Mouse (Mus musculus) urinary bladder, postnatal 36 days (tissue): ENCODE results near the gene Thy1.

ENCODE experiments used
- DNase-seq, 2 experiments: peaks; one replicate each; pipeline ENCODE4 v3.0.0; 2022; ENCODE audit warnings: low spot score in 2 of 2, mixed read lengths in 1 of 2

Gene Thy1

DNA sequence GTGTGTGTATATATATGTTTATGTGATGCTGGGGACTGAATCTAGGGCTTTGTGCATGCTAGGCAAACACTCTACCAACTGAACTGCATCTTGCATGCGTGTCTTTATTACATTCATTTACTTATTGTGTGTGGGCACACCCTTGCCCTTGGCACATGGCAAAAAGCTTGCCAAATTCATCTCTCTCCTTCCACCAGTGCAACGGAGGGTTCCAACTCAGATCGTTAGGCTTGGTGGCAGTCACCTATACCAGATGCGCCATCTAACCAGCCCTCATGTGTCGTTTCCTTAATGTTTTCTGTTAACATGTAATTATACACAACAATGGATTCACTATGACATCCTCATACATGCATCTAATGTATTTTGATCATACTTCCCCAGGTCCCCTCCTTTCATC is 39.1 kb downstream of the Thy1 start:
- no peak for DNase-seq

DNA sequence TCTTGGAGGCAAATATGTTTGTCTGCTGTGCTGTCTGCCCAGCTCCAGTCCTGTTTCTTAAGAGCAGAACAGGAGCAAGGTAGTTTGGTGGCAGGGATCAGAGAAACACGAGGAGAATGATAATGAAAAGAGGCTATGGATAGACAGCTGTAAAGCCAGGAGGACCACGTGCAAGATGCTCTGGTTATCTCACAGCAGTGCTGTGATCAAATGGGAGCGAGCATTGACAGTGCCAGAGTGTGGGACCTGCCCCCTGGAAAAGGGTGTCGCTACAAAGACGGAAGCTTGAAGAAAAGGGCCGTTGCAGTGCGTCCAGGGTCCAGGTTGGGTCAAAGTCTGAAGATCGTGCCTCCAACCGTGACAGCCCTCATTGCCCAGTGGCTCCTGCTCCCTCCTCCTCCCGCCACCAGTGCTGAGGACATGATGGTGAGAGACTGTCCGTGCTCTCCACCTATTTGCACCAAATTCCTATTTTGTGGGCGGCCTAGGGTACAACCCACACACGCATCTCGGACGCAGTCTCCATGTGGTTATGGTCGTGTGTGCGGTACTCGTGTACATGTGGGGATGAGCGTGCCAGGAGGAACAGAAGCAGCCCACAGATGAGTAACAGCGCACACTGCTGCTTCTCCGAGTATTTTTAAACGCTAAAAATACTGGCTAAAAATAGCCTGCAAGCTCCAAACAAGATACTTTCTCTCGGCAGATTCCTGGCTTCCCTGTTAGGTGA is 40.4 kb downstream of the Thy1 start:
- DNase-seq, result no peak

DNA sequence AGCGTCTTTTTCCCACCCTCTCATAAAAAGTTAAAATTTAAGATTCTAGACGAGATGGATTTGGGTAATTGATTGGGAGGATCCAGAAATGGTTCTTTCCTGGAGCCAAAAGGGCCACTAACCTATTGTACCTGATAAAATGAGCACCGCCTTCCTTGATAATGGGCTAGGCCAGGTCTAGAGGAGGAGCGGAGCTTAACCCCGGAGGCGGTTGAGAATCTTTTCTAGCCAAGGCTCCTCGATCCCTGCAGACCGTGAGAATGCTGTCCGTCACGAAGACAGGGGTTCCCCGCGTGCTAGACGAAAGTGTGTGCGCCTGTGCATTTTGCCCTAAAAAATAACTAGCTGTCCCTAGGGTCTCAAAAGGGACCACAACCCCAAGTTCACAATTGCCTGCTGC is 41.1 kb downstream of the Thy1 start:
- no peak for DNase-seq

DNA sequence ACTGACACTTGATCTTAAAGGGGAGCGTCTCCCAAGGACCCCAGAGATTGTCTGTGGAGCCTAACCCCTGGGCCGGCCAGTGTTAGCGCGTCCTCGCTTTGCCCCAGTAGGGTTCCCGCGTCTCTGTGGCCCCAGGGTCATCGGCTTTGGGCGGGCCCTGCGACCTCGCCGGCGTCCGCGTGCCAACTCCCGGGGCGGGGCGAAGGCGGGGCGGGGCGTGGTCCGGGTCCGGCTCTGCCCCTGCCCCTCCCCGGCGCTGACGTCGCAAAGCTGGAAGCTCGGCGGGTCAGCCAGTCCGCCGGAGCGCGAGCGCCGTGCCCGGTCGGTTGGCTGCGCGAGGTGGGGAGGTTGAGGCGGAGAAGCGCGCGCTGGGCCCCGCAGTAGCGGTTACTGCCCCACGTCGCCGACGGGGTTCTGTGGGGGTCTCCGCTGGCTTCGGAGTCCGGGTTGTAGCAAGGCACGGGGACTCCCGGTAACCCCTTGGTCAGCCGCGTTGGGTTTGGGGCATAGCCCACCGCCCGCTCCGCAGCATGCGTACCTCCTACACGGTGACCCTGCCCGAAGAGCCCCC is 41.6 kb downstream of the Thy1 start:
- peak; percentile 91 to 95 for DNase-seq

DNA sequence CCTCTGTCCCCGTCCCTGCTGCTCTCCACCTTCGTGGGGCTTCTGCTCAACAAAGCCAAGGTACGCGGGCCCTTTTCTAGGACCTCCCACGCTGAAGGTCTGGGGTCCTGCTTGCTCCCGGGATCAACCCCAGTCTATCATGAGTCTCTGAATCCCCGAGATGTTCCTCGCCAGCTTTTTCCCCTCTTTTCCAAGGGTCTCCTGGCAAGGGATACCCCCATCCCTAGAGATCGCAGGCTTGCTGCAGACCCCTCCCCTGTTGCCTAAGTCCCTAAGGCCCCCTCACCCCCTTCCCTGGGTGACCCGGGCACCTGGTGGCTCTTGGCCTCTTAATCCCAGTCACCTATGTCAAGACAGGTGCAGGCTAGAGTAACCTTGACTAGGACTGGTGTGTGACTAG is 42.1 kb downstream of the Thy1 start:
- no peak for DNase-seq

DNA sequence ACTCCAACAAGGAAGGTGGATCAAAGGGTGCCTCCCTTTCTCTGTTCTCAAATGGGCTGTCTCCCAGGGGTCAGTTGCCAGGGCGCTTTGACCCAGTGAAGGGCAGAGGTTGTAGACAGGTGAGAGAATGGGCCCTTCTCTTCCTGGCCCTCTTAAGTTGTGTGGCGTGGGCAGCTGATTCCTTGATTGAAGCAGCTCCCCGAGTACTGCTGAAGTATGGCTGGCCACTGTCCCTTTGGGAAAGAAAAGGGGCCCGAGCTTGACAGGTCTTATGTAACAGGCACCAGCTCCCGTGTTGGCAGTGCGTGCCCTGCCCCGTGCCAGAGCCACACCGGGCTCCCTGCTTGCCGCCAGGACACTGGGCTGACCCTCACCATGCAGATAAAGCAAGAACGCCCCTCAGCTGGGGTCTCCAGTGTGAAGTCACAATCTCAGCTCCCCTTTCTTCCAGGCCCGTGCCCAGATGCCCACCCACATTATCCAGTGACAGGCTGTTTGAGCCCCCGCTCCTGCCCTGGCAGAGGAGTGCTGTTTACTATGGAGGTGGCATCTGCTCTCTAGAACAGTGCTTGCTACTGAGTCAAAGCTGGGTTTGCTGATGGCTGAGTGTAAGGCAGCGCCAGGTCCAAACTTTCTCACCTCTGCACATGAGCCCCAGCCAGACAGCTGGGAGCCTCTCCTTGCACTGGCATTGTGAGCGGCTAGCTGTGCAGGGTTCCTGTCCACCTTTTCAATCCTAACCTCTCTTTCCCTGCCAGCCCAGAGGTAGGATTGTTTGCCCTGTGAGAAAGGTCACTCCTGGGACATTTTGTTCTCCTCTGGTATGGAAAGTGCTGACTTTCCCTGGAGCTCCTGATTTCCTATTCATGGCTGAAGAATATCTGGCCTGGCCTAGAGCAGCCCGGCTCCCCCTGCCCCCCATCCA is 42.8 kb downstream of the Thy1 start:
- DNase-seq, result no peak

DNA sequence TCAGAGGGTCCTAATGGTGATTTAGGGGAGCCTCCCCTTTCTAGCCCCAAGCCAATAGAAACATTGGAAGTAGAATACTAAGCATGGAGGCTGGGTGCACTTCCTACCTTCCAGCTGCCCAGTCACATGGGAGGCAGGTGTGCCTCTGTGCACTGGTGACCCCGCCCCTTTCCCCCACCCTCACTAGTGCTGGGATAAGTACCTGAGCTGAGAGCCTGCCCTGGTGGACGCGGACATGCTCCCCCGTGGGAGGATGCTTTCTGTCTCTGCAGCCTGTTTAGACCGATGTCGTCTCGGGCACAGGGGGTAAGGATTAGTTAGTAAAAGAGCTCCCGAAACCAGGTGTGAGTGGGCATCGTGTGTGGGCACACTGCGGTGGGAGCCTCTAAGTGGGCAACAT is 43.8 kb downstream of the Thy1 start:
- DNase-seq, result no peak

DNA sequence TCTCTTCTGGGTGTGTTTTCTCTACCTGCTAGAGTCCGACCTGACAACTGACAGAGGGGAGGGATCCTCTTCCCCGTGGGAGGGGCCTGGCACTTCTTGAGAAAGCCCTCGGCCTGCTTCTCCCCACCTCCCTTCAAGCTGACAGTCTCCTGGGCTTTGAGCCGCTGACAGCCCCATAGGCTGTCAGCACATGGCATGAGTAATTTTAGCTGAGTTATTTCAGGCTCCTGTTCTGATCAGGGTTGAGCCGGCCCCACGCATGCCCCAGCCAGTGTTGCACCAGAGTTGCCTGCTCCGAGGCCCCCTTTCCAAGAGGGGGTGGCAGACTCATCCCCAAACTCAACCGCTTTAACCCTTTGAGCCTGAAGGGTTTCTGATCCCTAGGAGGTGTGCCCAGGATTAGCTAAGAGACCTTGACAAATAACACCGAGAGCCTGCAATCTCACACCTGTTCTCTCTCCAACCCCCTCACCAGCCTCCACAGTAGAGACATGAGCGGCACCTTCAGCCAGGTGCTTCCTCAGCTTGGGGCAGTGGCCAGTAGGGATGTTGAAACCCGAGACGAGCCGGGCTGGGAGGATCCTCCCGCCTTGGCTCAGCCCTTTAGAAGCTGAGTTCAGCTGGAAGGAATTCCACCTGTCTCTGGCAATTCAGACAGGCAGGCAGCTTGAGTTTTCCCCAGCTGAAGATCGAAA is 44.7 kb downstream of the Thy1 start:
- no peak for DNase-seq

DNA sequence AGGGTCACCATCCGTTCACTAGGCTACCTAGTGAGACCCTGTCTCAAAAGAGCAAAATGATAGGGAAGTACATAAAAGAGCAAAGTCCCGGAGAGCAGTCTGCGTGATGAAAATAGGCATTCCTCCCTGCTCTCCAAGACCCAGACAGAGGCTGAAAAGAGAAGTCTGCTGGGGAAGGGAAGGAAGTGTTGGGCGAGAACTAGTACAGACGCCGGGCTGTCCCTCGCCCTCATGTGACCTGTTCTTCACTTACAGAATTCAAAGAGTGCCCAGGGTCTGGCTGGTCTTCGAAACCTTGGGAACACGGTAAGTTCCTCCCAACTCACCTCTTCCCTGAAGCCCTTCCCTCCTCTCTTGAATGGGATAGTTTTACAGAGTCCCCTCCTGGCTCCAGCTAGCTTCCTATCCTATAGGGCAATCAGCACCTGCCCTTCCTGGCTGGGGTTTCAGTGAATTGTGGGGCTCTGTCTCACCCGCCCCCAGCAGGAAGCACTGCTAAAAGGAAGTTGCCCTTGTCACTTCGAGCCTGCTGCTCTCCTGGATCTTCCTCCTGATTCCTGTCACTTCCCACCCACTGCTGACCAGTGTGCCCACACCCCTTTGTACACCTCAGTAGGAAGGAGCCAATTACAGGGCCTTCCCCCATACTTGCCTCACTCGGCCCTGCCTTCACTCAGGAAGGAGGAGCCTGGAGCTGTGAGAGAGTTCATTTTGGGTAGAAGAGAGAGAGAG is 45.9 kb downstream of the Thy1 start:
- no peak for DNase-seq

DNA sequence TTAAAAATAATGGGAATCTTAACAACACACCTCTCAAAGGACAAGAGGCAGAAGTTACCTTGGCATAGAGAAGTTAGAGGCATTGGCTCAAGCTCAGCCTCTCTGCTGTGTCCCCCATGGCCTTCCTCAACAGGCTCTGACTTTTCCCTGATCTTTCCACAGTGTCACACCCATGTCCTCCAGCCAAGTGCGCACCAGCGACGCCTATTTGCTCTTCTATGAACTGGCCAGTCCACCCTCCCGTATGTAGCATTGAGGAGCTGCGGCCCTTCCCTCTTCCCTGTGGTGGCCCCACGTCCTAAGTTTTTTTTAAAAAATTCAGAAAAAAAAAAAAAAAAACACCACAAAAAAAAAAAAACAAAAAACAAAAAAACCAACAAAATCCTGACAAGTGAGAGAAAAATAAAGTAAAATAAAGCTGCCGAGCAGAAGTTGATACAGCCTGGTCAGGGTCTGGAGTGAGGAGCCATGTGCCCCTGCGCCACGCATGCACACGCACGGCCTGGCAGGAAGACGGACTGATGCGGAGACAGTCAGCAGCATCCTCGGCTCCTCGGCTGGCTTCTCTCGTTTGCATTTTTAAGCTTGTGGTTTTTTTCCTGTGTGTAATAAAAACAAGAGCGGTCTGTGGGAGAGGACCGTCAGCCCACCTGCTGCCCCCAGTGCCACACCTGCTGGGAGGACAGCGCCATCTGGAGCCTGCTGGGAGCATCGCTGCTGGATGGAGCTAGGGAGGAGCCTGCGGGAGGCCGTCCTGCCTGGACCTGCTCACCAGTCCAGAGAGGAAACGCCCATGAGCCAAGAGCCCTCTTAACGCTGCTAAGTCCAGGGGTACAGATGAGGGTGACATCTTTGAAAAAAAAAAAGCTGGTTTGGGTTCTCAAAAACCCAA is 50.7 kb downstream of the Thy1 start:
- peak in 1 of 2 experiments; percentile 70 for DNase-seq

DNA sequence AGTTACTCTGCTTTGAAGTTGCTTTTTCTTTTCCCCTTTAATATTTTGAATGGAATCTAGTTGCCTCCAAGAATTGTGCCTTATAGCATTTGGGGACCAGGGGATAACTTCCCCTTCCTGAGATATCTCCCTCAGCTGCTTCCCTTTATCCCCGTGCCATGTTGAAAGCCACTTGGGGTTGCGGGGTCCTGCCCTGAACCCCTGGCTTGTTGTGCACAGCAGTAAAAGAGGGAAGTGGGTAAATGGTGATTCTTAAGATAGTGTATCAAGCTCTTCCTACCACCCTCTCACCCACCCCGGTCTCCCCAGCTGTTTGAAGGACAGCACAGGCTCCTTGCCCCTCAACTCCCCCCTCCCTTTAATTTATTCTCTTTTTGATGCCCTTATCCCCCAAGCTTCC is 51.6 kb downstream of the Thy1 start:
- DNase-seq, result no peak

DNA sequence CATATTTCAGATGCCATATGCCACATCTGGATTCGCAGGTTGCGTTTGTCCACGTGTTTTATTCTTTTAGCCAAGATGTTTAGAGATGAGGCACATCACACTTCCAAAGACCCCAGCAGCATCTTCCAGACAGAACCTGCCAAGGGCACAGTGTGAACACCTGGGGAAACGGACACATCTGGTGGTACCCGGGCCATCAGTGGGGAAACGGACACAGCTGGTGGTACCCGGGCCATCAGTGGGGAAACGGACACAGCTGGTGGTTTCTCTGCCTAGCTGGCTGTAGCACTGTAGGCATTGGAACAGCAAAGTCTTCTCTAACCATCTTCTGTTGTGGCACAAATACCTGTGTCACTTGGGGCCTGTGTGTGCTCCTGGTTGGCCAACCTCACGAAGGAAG is 52.6 kb downstream of the Thy1 start:
- no peak for DNase-seq

DNA sequence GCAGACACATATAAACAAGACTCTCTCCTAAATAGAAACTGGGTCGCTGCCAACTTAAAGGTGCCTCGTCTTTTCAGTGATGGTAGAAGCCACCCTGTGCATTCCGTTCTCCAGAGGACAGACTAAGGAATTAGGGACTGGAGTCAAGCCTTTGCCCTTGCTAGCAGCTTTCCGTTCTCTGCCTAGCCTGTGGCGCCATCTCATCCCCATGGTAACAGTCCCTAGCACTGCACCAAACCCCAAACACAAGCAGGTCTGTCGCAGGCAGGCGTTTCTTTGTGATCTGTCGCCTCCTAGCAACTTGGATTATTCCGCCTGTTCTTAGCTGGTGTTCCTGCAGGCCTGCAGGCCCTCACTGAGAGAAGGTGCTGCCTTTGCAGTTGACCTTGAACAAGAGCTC is 53.4 kb downstream of the Thy1 start:
- no peak for DNase-seq
